Mouse (Mus musculus): ENCODE data around the gene Pttg1. TPM values are rescaled to one million over a fixed set of nuclear protein-coding genes. Genes with fewer than 3 reads are reported as not detected.

Gene Pttg1
- polyA plus RNA-seq (2014; fragmentation: Nextera tagmentation; extraction: Ambion mirVana), result 98.7 and 106 TPM in 2 replicates

GRCm38 (mm10) chr11:43425824-43426413 lies at the start of gene Pttg1:
Gene Pttg1, minus strand, starts transcription at chr11:43426251.
- ATAC-seq (replicated peaks; ENCODE audit: insufficient number of reproducible peaks, low FRiP score, low TSS enrichment, low read depth) (peak; percentile 96), DNase-seq (ENCODE audit: low spot score) (peak; percentile 91)
- peak within 1 kb of the TSS; percentile 67 for H3K9ac ChIP-seq (replicated peaks; ENCODE audit: low read length)

GRCm38 (mm10) chr11:43474225-43474774 lies 48.2 kb upstream of the Pttg1 start, which contains the start of gene C1qtnf2:
Gene C1qtnf2, plus strand, starts transcription at chr11:43474276.
- WGBS, result 3% methylated on average over 24 of the region's 24 CpGs
- DNase-seq (ENCODE audit: low spot score) (peak; percentile 65), ATAC-seq (replicated peaks; ENCODE audit: insufficient number of reproducible peaks, low FRiP score, low TSS enrichment, low read depth) (peak; percentile 79)
- H3K9me3 ChIP-seq (replicated peaks; ENCODE audit: control insufficient read depth, low read length), result no peaks in the 10 kb centered on the region
- no peaks in the 10 kb centered on the region for H3K4me1 ChIP-seq (ENCODE audit: control insufficient read depth, insufficient read depth, low read length)
- H3K9ac ChIP-seq (replicated peaks; ENCODE audit: low read length), result peak within 1 kb of the TSS; percentile 44; the same call in 1 of the 2 replicates
- peak within 1 kb of the TSS; percentile 62 for H3K4me2 ChIP-seq (ENCODE audit: low read depth, low read length)
- no peaks in the 10 kb centered on the region for H3K27me3 ChIP-seq (ENCODE audit: control insufficient read depth, insufficient read depth, low read length)
- H3K36me3 ChIP-seq (replicated peaks; ENCODE audit: control insufficient read depth, insufficient read depth, low read depth, low read length), result no peaks in the 10 kb centered on the region
- H3K27ac ChIP-seq (replicated peaks; ENCODE audit: low read depth, low read length), result no peak within 1 kb of the TSS
- H3K4me3 ChIP-seq (ENCODE audit: low read depth, low read length), result peak within 1 kb of the TSS; percentile 23

More at GRCm38 (mm10) chr11:43425824-43426413, at the start of gene Pttg1:
- 3% methylated on average over 27 of the region's 27 CpGs for WGBS
- Histone ChIP-seq H3K27me3 (ENCODE audit: control insufficient read depth, insufficient read depth, low read length) (no peaks in the 10 kb centered on the region), H3K4me1 (ENCODE audit: control insufficient read depth, insufficient read depth, low read length) (0 out of 2 replicates have a peak, but pooled peaks cover 2% of the 10 kb centered on the region), H3K27ac (replicated peaks; ENCODE audit: low read depth, low read length) (no peak within 1 kb of the TSS), H3K4me3 (ENCODE audit: low read depth, low read length) (peak within 1 kb of the TSS; percentile 48), H3K36me3 (replicated peaks; ENCODE audit: control insufficient read depth, insufficient read depth, low read depth, low read length) (no peaks in the 10 kb centered on the region), H3K4me2 (ENCODE audit: low read depth, low read length) (peak within 1 kb of the TSS; percentile 32), H3K9me3 (replicated peaks; ENCODE audit: control insufficient read depth, low read length) (no peaks in the 10 kb centered on the region)

- Histone ChIP-seq H3K4me3 (ENCODE audit: low read depth, low read length) (peak overlapping the region; percentile 23), H3K27ac (replicated peaks; ENCODE audit: low read depth, low read length) (no peak overlapping the region), H3K4me1 (ENCODE audit: control insufficient read depth, insufficient read depth, low read length) (no peaks in the 10 kb centered on the region), H3K4me2 (ENCODE audit: low read depth, low read length) (peak overlapping the region; percentile 62; the same call in 1 of the 2 replicates), H3K27me3 (ENCODE audit: control insufficient read depth, insufficient read depth, low read length) (no peaks in the 10 kb centered on the region), H3K36me3 (replicated peaks; ENCODE audit: control insufficient read depth, insufficient read depth, low read depth, low read length) (no peaks in the 10 kb centered on the region), H3K9ac (replicated peaks; ENCODE audit: low read length) (peak overlapping the region; percentile 44; the same call in 1 of the 2 replicates), H3K9me3 (replicated peaks; ENCODE audit: control insufficient read depth, low read length) (no peaks in the 10 kb centered on the region)
- ATAC-seq (replicated peaks; ENCODE audit: insufficient number of reproducible peaks, low FRiP score, low TSS enrichment, low read depth), result no peak
- no peak for DNase-seq (ENCODE audit: low spot score)
- 57% methylated on average over 15 of the region's 15 CpGs for WGBS
Observed at GRCm38 (mm10) chr11:43473635-43474224, 47.7 kb upstream of the Pttg1 start.

- no peak overlapping the region for H3K4me3 ChIP-seq (ENCODE audit: low read depth, low read length)
- H3K9ac ChIP-seq (replicated peaks; ENCODE audit: low read length), result no peak overlapping the region
- no peak overlapping the region for H3K4me2 ChIP-seq (ENCODE audit: low read depth, low read length)
- no peak for DNase-seq (ENCODE audit: low spot score)
- ATAC-seq (replicated peaks; ENCODE audit: insufficient number of reproducible peaks, low FRiP score, low TSS enrichment, low read depth), result no peak
- H3K27me3 ChIP-seq (ENCODE audit: control insufficient read depth, insufficient read depth, low read length), result no peaks in the 10 kb centered on the region
- no peaks in the 10 kb centered on the region for H3K9me3 ChIP-seq (replicated peaks; ENCODE audit: control insufficient read depth, low read length)
- no peaks in the 10 kb centered on the region for H3K4me1 ChIP-seq (ENCODE audit: control insufficient read depth, insufficient read depth, low read length)
- H3K27ac ChIP-seq (replicated peaks; ENCODE audit: low read depth, low read length), result no peak overlapping the region
- WGBS, result 53% methylated on average over 1 of the region's 1 CpGs
- no peaks in the 10 kb centered on the region for H3K36me3 ChIP-seq (replicated peaks; ENCODE audit: control insufficient read depth, insufficient read depth, low read depth, low read length)
Observed at GRCm38 (mm10) chr11:43473115-43473514, 47.1 kb upstream of the Pttg1 start.

GRCm38 (mm10) chr11:43470881-43471820 lies 45.1 kb upstream of the Pttg1 start:
- Histone ChIP-seq H3K9ac (replicated peaks; ENCODE audit: low read length) (no peak overlapping the region), H3K4me2 (ENCODE audit: low read depth, low read length) (no peak overlapping the region), H3K36me3 (replicated peaks; ENCODE audit: control insufficient read depth, insufficient read depth, low read depth, low read length) (no peaks in the 10 kb centered on the region), H3K4me1 (ENCODE audit: control insufficient read depth, insufficient read depth, low read length) (no peaks in the 10 kb centered on the region), H3K4me3 (ENCODE audit: low read depth, low read length) (no peak overlapping the region), H3K27ac (replicated peaks; ENCODE audit: low read depth, low read length) (no peak overlapping the region), H3K27me3 (ENCODE audit: control insufficient read depth, insufficient read depth, low read length) (no peaks in the 10 kb centered on the region), H3K9me3 (replicated peaks; ENCODE audit: control insufficient read depth, low read length) (no peaks in the 10 kb centered on the region)
- ATAC-seq (replicated peaks; ENCODE audit: insufficient number of reproducible peaks, low FRiP score, low TSS enrichment, low read depth) (no peak), DNase-seq (ENCODE audit: low spot score) (no peak)
- 67% methylated on average over 6 of the region's 6 CpGs for WGBS

GRCm38 (mm10) chr11:43470118-43470517 lies 44.1 kb upstream of the Pttg1 start:
- H3K9me3 ChIP-seq (replicated peaks; ENCODE audit: control insufficient read depth, low read length), result no peaks in the 10 kb centered on the region
- DNase-seq (ENCODE audit: low spot score), result no peak
- ATAC-seq (replicated peaks; ENCODE audit: insufficient number of reproducible peaks, low FRiP score, low TSS enrichment, low read depth), result no peak
- H3K9ac ChIP-seq (replicated peaks; ENCODE audit: low read length), result no peak overlapping the region
- no peaks in the 10 kb centered on the region for H3K4me1 ChIP-seq (ENCODE audit: control insufficient read depth, insufficient read depth, low read length)
- no peak overlapping the region for H3K4me3 ChIP-seq (ENCODE audit: low read depth, low read length)
- no peak overlapping the region for H3K4me2 ChIP-seq (ENCODE audit: low read depth, low read length)
- 39% methylated on average over 5 of the region's 5 CpGs for WGBS
- H3K27ac ChIP-seq (replicated peaks; ENCODE audit: low read depth, low read length), result no peak overlapping the region
- H3K27me3 ChIP-seq (ENCODE audit: control insufficient read depth, insufficient read depth, low read length), result no peaks in the 10 kb centered on the region
- H3K36me3 ChIP-seq (replicated peaks; ENCODE audit: control insufficient read depth, insufficient read depth, low read depth, low read length), result no peaks in the 10 kb centered on the region

- WGBS, result 92% methylated on average over 25 of the region's 25 CpGs
- Histone ChIP-seq H3K27me3 (ENCODE audit: control insufficient read depth, insufficient read depth, low read length) (no peaks in the 10 kb centered on the region), H3K4me2 (ENCODE audit: low read depth, low read length) (no peak overlapping the region), H3K9ac (replicated peaks; ENCODE audit: low read length) (no peak overlapping the region), H3K9me3 (replicated peaks; ENCODE audit: control insufficient read depth, low read length) (no peaks in the 10 kb centered on the region), H3K36me3 (replicated peaks; ENCODE audit: control insufficient read depth, insufficient read depth, low read depth, low read length) (no peaks in the 10 kb centered on the region), H3K4me1 (ENCODE audit: control insufficient read depth, insufficient read depth, low read length) (no peaks in the 10 kb centered on the region), H3K27ac (replicated peaks; ENCODE audit: low read depth, low read length) (no peak overlapping the region), H3K4me3 (ENCODE audit: low read depth, low read length) (no peak overlapping the region)
- no peak for ATAC-seq (replicated peaks; ENCODE audit: insufficient number of reproducible peaks, low FRiP score, low TSS enrichment, low read depth)
- no peak for DNase-seq (ENCODE audit: low spot score)
Observed at GRCm38 (mm10) chr11:43463204-43463603, 37.2 kb upstream of the Pttg1 start.
